ENCODE assay signal across 27 mouse cellular contexts in the genomic region with DNA sequence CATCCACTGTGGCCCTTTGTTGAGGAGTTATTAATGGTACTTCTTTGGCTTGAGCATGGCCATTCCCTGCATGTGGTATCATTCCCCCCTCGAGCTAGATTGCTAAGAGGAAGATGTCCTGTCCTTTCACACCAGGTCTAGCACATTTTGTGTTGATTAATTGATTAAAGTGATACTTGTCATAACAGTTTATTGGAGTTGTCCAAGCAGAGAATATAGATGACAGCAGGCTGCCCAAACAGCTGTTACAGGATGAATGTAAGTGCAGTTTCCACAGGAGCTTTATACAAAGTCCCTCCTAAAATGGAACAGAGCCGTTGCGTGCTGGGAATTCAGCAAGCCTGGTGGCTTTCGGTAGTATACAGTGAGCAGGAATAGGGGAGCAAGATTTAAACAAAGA.
A peak's percentile ranks its signal among the peaks of the same experiment; 100 is the strongest.
DNase-seq lines count a peak whose midpoint lies in the region; ATAC-seq and TF ChIP-seq lines count a peak whose summit lies in the region.
"Had no signal": no experiment of that assay in that cellular context is flagged by ENCODE, and none has a peak within 500 bp of the region (broad histone marks: within the 10 kb centered on the region; RNA-seq: fewer than 3 reads in every experiment).

No protein-coding gene starts in this region.

- WGBS in intestine, embryonic 14.5 days, result 36% methylated on average over 4 of the region's 4 CpGs
- WGBS in intestine, postnatal 0 days, result 46% methylated on average over 4 of the region's 4 CpGs
- WGBS in stomach, embryonic 15.5 days, result 39% methylated on average over 4 of the region's 4 CpGs

- no peak overlapping the region for H3K27ac ChIP-seq in intestine, embryonic 14.5 days (ENCODE audit: low read depth)
- no peak overlapping the region for H3K27ac ChIP-seq in intestine, postnatal 0 days (ENCODE audit: low read depth, low read length)
- H3K27ac ChIP-seq in stomach, embryonic 15.5 days, result peak overlapping the region; percentile 40; the same call in 1 of the 2 replicates
- H3K27ac ChIP-seq: forebrain, embryonic 10.5 days; forebrain, embryonic 13.5 days; heart, embryonic 15.5 days; hindbrain, embryonic 10.5 days; hindbrain, embryonic 13.5 days had no signal

- H3K4me1 ChIP-seq in intestine, embryonic 14.5 days (replicated peaks; ENCODE audit: control insufficient read depth, insufficient read depth, low read length), result peaks cover 24% of the 10 kb centered on the region; the same call in 1 of the 2 replicates
- no peaks in the 10 kb centered on the region for H3K4me1 ChIP-seq in intestine, postnatal 0 days (replicated peaks; ENCODE audit: control insufficient read depth, insufficient read depth, low read length)
- 0 out of 2 replicates have a peak, but pooled peaks cover 6% of the 10 kb centered on the region for H3K4me1 ChIP-seq in stomach, embryonic 15.5 days
- H3K4me1 ChIP-seq: forebrain, embryonic 10.5 days; forebrain, embryonic 13.5 days; heart, embryonic 12.5 days; heart, embryonic 15.5 days; hindbrain, embryonic 10.5 days; hindbrain, embryonic 13.5 days had no signal

- TF ChIP-seq CTCF in intestine, postnatal 0 days (IDR thresholded peaks at IDR 0.05; ENCODE audit: low read depth), result no peak

- no peak overlapping the region for H3K9ac ChIP-seq in intestine, embryonic 14.5 days (ENCODE audit: low read length)
- no peak overlapping the region for H3K9ac ChIP-seq in intestine, postnatal 0 days (ENCODE audit: low read depth, low read length)
- no peak overlapping the region for H3K9ac ChIP-seq in stomach, embryonic 15.5 days
- H3K9ac ChIP-seq: forebrain, embryonic 13.5 days; heart, embryonic 12.5 days; heart, embryonic 15.5 days; hindbrain, embryonic 13.5 days had no signal

- H3K4me3 ChIP-seq in intestine, embryonic 14.5 days (ENCODE audit: low read depth, low read length), result no peak overlapping the region
- no peak overlapping the region for H3K4me3 ChIP-seq in intestine, postnatal 0 days (ENCODE audit: low read depth, low read length)
- H3K4me3 ChIP-seq in stomach, embryonic 15.5 days (replicated peaks), result no peak overlapping the region
- H3K4me3 ChIP-seq: forebrain, embryonic 10.5 days; forebrain, embryonic 13.5 days; heart, embryonic 12.5 days; heart, embryonic 15.5 days; hindbrain, embryonic 10.5 days; hindbrain, embryonic 13.5 days had no signal

- no peak overlapping the region for H3K4me2 ChIP-seq in intestine, embryonic 14.5 days (ENCODE audit: low read length)
- H3K4me2 ChIP-seq in intestine, postnatal 0 days (replicated peaks; ENCODE audit: low read depth), result no peak overlapping the region
- H3K4me2 ChIP-seq in stomach, embryonic 15.5 days, result no peak overlapping the region
- H3K4me2 ChIP-seq: forebrain, embryonic 13.5 days; heart, embryonic 12.5 days; heart, embryonic 15.5 days; hindbrain, embryonic 13.5 days had no signal

- H3K27me3 ChIP-seq in intestine, embryonic 14.5 days (replicated peaks; ENCODE audit: control insufficient read depth, insufficient read depth, low read length), result no peaks in the 10 kb centered on the region
- no peaks in the 10 kb centered on the region for H3K27me3 ChIP-seq in intestine, postnatal 0 days (replicated peaks; ENCODE audit: control insufficient read depth, insufficient read depth, low read length)
- no peaks in the 10 kb centered on the region for H3K27me3 ChIP-seq in stomach, embryonic 15.5 days (replicated peaks)
- H3K27me3 ChIP-seq: CH12.LX; forebrain, embryonic 13.5 days; heart, embryonic 12.5 days; heart, embryonic 15.5 days; hindbrain, embryonic 13.5 days; Patski had no signal

- no peaks in the 10 kb centered on the region for H3K9me3 ChIP-seq in intestine, embryonic 14.5 days (ENCODE audit: control insufficient read depth, low read length)
- no peaks in the 10 kb centered on the region for H3K9me3 ChIP-seq in intestine, postnatal 0 days (ENCODE audit: control insufficient read depth)
- H3K9me3 ChIP-seq in stomach, embryonic 15.5 days, result no peaks in the 10 kb centered on the region
- H3K9me3 ChIP-seq: forebrain, embryonic 10.5 days; forebrain, embryonic 13.5 days; heart, embryonic 12.5 days; heart, embryonic 15.5 days; hindbrain, embryonic 10.5 days; hindbrain, embryonic 13.5 days had no signal

- H3K36me3 ChIP-seq in intestine, embryonic 14.5 days (ENCODE audit: control insufficient read depth, insufficient read depth, low read length), result no peaks in the 10 kb centered on the region
- H3K36me3 ChIP-seq in intestine, postnatal 0 days (ENCODE audit: control insufficient read depth, insufficient read depth), result no peaks in the 10 kb centered on the region
- H3K36me3 ChIP-seq in stomach, embryonic 15.5 days, result no peaks in the 10 kb centered on the region
- H3K36me3 ChIP-seq: forebrain, embryonic 10.5 days; G1E; heart, embryonic 12.5 days; heart, embryonic 15.5 days; hindbrain, embryonic 10.5 days; hindbrain, embryonic 13.5 days had no signal

- peak; percentile 40; the same call in 1 of the 2 replicates for ATAC-seq in intestine, embryonic 14.5 days (replicated peaks; ENCODE audit: low FRiP score, low TSS enrichment, low read depth)
- ATAC-seq in intestine, postnatal 0 days, result no peak
- peak; percentile 80 for ATAC-seq in stomach, embryonic 15.5 days (ENCODE audit: insufficient read depth, low FRiP score, low read depth)
- ATAC-seq: forebrain, embryonic 13.5 days; hindbrain, embryonic 16.5 days; Patski had no signal

- DNase-seq in intestine, embryonic 14.5 days (ENCODE audit: low spot score), result no peak
- peak; percentile 10 for DNase-seq in retina, embryonic 14.5 days (ENCODE audit: low spot score)
- DNase-seq in urinary bladder, adult 18-20 months (ENCODE audit: low spot score in 2 of 2), result no peak
- DNase-seq in kidney, postnatal 14 days, result no peak
- DNase-seq in adrenal gland, postnatal 14 days, result no peak
- DNase-seq: adrenal gland, adult 2 months; adrenal gland, postnatal 25 days; B cell, adult 2 months; cerebellum, adult 18-20 months; cerebellum, adult 9-10 months; cerebellum, postnatal 14 days; gastrocnemius, postnatal 25 days; heart, adult 18-20 months; heart, postnatal 10 days; heart, postnatal 36 days had no signal
